Mouse (Mus musculus): ENCODE results near the gene Oxsm. TPM values are rescaled to one million over a fixed set of nuclear protein-coding genes. Genes with fewer than 3 reads are reported as not detected.

Gene Oxsm
- polyA plus RNA-seq, 1 experiment from 2014 or later = 3.3 TPM

DNA sequence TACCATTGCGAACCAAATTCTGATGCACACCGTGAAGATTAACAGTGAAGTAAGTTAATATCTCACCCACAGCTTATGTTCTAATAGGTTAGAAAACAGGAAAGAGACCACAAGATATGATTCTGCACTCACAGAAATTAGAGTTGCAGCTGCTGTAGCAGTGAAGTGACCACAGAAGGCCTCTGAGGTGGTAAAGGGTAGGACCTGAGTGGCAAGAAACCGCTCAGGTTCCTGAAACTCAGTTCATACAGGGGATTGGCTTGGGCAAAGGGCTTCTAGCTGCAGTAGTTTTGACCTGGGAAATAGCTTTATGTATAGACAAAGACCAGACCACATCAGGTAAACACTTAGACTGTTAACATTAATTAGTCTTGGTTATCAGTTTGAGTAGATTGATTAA lies 6.1 kb upstream of the Oxsm start:
- H3K36me3 ChIP-seq (ENCODE audit: control insufficient read depth, insufficient read depth) = peaks cover 11% of the 10 kb centered on the region; the same call in 1 of the 2 replicates
- 83% methylated on average over 3 of the region's 3 CpGs for WGBS

DNA sequence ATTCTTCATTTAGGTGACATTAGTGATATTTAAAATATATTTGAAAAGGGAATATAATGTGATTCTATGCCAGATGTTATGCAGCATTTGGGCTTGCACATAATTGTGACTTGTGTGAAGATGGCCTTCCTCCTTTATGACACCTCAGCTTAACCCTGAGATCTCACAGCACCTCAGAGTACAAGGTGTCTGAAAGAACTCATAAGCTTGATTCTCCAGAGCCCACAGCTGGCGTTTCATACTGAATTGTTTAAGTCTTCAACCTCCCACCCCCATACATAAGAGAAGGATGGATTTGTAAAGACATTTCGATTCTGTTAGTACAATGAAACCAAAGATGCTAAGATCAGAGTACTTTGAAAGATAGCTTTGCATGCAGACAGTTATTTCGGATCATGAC lies 491 bp upstream of the Oxsm start:
- 66% methylated on average over 3 of the region's 3 CpGs for whole genome bisulfite sequencing
- Histone ChIP-seq H3K27ac (ENCODE audit: low read depth, low read length) (peak overlapping the region; percentile 93; the same call in 1 of the 2 replicates), H3K36me3 (ENCODE audit: control insufficient read depth, insufficient read depth) (no peaks in the 10 kb centered on the region), H3K27me3 (replicated peaks; ENCODE audit: control insufficient read depth, insufficient read depth, low read length) (no peaks in the 10 kb centered on the region), H3K4me3 (ENCODE audit: low read depth, low read length) (peak overlapping the region; percentile 65), H3K9me3 (ENCODE audit: control insufficient read depth) (no peaks in the 10 kb centered on the region), H3K4me2 (replicated peaks; ENCODE audit: low read depth) (peak overlapping the region; percentile 78), H3K4me1 (replicated peaks; ENCODE audit: control insufficient read depth, insufficient read depth, low read length) (no peaks in the 10 kb centered on the region), H3K9ac (ENCODE audit: low read depth, low read length) (peak overlapping the region; percentile 95)
- ATAC-seq = no peak
- TF ChIP-seq CTCF (IDR thresholded peaks at IDR 0.05; ENCODE audit: low read depth) = no peak

More for the DNA sequence above, 6.1 kb upstream of the Oxsm start:
- no peak overlapping the region for H3K4me2 ChIP-seq (replicated peaks; ENCODE audit: low read depth)
- H3K4me3 ChIP-seq (ENCODE audit: low read depth, low read length) = no peak overlapping the region
- H3K27me3 ChIP-seq (replicated peaks; ENCODE audit: control insufficient read depth, insufficient read depth, low read length) = no peaks in the 10 kb centered on the region
- H3K9me3 ChIP-seq (ENCODE audit: control insufficient read depth) = no peaks in the 10 kb centered on the region
- no peak overlapping the region for H3K27ac ChIP-seq (ENCODE audit: low read depth, low read length)
- ATAC-seq = no peak
- no peak overlapping the region for H3K9ac ChIP-seq (ENCODE audit: low read depth, low read length)
- no peak for TF ChIP-seq CTCF (IDR thresholded peaks at IDR 0.05; ENCODE audit: low read depth)
- no peaks in the 10 kb centered on the region for H3K4me1 ChIP-seq (replicated peaks; ENCODE audit: control insufficient read depth, insufficient read depth, low read length)

DNA sequence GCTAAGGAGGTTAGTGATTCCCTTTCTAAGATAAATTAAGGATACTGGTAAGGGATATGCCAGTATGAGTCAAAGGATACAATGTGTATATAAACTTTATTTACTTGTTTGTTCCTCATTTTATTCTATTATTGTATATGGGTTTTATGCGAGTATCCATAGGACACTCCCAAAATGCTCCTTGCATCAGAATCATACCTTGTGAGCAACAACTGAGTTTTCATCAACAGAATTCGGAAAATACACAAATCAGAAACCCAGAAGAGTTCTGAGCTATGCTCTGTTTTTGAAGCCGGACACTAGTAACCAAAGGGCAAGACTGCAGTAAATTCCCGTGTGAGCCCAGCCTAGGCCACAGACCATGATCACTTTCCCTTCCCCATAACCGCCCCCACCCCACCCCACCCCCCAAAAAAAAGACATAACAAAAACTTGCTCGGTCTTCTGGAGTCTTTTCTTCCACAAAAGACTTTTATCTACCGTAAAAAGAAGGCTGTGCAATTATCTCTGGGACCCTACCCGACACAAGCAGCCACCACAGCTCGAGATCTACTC lies 928 bp downstream of the Oxsm start:
- Histone ChIP-seq H3K4me2 (replicated peaks; ENCODE audit: low read depth) (peak overlapping the region; percentile 78), H3K4me1 (replicated peaks; ENCODE audit: control insufficient read depth, insufficient read depth, low read length) (peaks cover 3% of the 10 kb centered on the region; the same call in 1 of the 2 replicates), H3K36me3 (ENCODE audit: control insufficient read depth, insufficient read depth) (no peaks in the 10 kb centered on the region), H3K27ac (ENCODE audit: low read depth, low read length) (peak overlapping the region; percentile 93; the same call in 1 of the 2 replicates), H3K27me3 (replicated peaks; ENCODE audit: control insufficient read depth, insufficient read depth, low read length) (no peaks in the 10 kb centered on the region), H3K9me3 (ENCODE audit: control insufficient read depth) (no peaks in the 10 kb centered on the region), H3K9ac (ENCODE audit: low read depth, low read length) (peak overlapping the region; percentile 95), H3K4me3 (ENCODE audit: low read depth, low read length) (peak overlapping the region; percentile 65)
- WGBS = 18% methylated on average over 9 of the region's 9 CpGs
- ATAC-seq = no peak
- TF ChIP-seq CTCF (IDR thresholded peaks at IDR 0.05; ENCODE audit: low read depth) = no peak

DNA sequence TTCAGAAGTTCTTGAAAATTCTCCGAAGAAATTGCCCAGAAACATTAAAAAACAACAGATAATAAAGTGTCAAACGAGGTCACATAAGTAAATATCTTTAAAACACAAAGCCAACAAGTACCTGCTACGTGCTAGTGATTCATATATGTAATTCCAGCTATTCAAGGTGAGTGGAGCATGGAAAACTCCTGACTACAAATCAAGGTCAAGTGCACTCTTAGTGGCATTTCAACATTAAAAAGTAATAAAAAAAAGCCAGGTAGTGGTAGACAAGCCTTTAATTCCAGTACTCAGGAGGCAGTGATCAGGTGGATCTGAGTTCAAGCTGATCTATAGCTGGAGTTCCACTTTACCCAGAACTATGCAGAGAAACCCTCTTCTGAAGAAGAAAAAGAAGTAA lies 1.5 kb downstream of the Oxsm start:
- H3K9me3 ChIP-seq (ENCODE audit: control insufficient read depth) = no peaks in the 10 kb centered on the region
- no peak overlapping the region for H3K4me3 ChIP-seq (ENCODE audit: low read depth, low read length)
- WGBS = 71% methylated on average over 3 of the region's 3 CpGs
- TF ChIP-seq CTCF (IDR thresholded peaks at IDR 0.05; ENCODE audit: low read depth) = no peak
- 0 out of 2 replicates have a peak overlapping the region, but pooled peaks have one; percentile 78 for H3K4me2 ChIP-seq (replicated peaks; ENCODE audit: low read depth)
- peaks cover 3% of the 10 kb centered on the region; the same call in 1 of the 2 replicates for H3K4me1 ChIP-seq (replicated peaks; ENCODE audit: control insufficient read depth, insufficient read depth, low read length)
- no peaks in the 10 kb centered on the region for H3K36me3 ChIP-seq (ENCODE audit: control insufficient read depth, insufficient read depth)
- H3K27ac ChIP-seq (ENCODE audit: low read depth, low read length) = no peak overlapping the region; the same call in 1 of the 2 replicates
- no peak overlapping the region for H3K9ac ChIP-seq (ENCODE audit: low read depth, low read length)
- no peak for ATAC-seq
- no peaks in the 10 kb centered on the region for H3K27me3 ChIP-seq (replicated peaks; ENCODE audit: control insufficient read depth, insufficient read depth, low read length)

- Histone ChIP-seq H3K36me3 (ENCODE audit: control insufficient read depth, insufficient read depth) (0 out of 2 replicates have a peak, but pooled peaks cover 3% of the 10 kb centered on the region), H3K27me3 (replicated peaks; ENCODE audit: control insufficient read depth, insufficient read depth, low read length) (no peaks in the 10 kb centered on the region), H3K4me1 (replicated peaks; ENCODE audit: control insufficient read depth, insufficient read depth, low read length) (peaks cover 11% of the 10 kb centered on the region), H3K4me2 (replicated peaks; ENCODE audit: low read depth) (no peak overlapping the region), H3K4me3 (ENCODE audit: low read depth, low read length) (no peak overlapping the region), H3K9ac (ENCODE audit: low read depth, low read length) (no peak overlapping the region), H3K9me3 (ENCODE audit: control insufficient read depth) (no peaks in the 10 kb centered on the region), H3K27ac (ENCODE audit: low read depth, low read length) (no peak overlapping the region)
- 100% methylated on average over 2 of the region's 2 CpGs for WGBS
- ATAC-seq = no peak
- no peak for TF ChIP-seq CTCF (IDR thresholded peaks at IDR 0.05; ENCODE audit: low read depth)
Measured at GRCm38 (mm10) chr14:16246340-16246912, 3.2 kb downstream of the Oxsm start.

- H3K36me3 ChIP-seq (ENCODE audit: control insufficient read depth, insufficient read depth) = peaks cover 5% of the 10 kb centered on the region
- peaks cover 11% of the 10 kb centered on the region for H3K4me1 ChIP-seq (replicated peaks; ENCODE audit: control insufficient read depth, insufficient read depth, low read length)
- H3K4me2 ChIP-seq (replicated peaks; ENCODE audit: low read depth) = no peak overlapping the region
- no peak for TF ChIP-seq CTCF (IDR thresholded peaks at IDR 0.05; ENCODE audit: low read depth)
- no peaks in the 10 kb centered on the region for H3K9me3 ChIP-seq (ENCODE audit: control insufficient read depth)
- WGBS = 23% methylated on average over 1 of the region's 1 CpGs
- H3K4me3 ChIP-seq (ENCODE audit: low read depth, low read length) = no peak overlapping the region
- H3K27ac ChIP-seq (ENCODE audit: low read depth, low read length) = no peak overlapping the region
- H3K9ac ChIP-seq (ENCODE audit: low read depth, low read length) = no peak overlapping the region
- no peaks in the 10 kb centered on the region for H3K27me3 ChIP-seq (replicated peaks; ENCODE audit: control insufficient read depth, insufficient read depth, low read length)
- no peak for ATAC-seq
Measured at GRCm38 (mm10) chr14:16245127-16245526, 4.5 kb downstream of the Oxsm start.

Measured in intestine, postnatal 0 days (tissue).